Mouse (Mus musculus): ENCODE data around the gene Entpd1.

Entpd1 gene

GRCm38 (mm10) chr19:40611830-40612506 is at the start of gene Entpd1, which contains the start of gene Tctn3:
TSS of gene Entpd1 (plus strand) at chr19:40612366.
TSS of gene Tctn3 (minus strand) at chr19:40612233.
- under 1% methylated on average over 45 of the region's 45 CpGs for WGBS

DNA sequence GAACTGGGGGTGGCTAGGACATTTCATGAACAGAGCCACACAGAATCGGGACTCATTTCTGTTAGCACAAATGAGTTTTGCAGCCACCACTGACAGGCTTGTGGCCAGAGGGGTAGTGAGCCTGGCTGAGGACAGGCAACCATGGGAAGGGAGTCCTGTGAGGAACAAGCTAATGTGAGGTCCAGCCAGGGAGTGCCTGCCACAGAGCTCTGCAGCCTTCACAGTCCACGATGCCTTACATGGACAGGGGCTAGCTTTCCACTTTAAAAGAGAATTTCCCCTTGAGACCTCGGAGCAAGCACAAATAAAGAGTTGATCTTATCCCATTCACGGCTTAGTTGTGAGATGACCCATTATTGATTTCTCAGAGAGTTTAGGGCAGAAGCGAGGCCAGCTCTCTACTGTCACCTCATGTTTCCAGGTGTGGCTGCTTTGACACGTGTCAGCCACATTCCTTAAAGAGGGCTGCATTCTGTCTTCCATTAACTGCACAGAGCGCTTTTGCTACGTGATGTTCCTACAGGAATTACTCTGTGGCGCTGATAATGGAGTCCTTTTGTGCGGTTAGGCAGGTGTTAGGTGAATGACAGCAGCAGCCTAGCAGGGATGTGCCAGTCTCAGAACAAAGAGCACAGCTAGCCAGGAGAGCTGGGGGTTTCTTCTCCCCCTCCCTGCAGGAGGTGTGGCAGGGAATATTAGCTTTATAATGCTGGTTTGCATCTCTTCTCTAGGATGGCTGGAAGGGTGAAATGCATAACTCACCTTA is 48.1 kb upstream of the Entpd1 start:
- 88% methylated on average over 10 of the region's 10 CpGs for WGBS

GRCm38 (mm10) chr19:40567616-40568015 is 44.5 kb upstream of the Entpd1 start:
- WGBS, result 79% methylated on average over 3 of the region's 3 CpGs

- 88% methylated on average over 9 of the region's 9 CpGs for WGBS
Measured at GRCm38 (mm10) chr19:40570726-40571125, 41.4 kb upstream of the Entpd1 start.

- 91% methylated on average over 5 of the region's 5 CpGs for WGBS
Measured at GRCm38 (mm10) chr19:40575438-40575837, 36.7 kb upstream of the Entpd1 start.

- 93% methylated on average over 2 of the region's 2 CpGs for WGBS
Measured at GRCm38 (mm10) chr19:40580902-40581301, 31.3 kb upstream of the Entpd1 start.

DNA sequence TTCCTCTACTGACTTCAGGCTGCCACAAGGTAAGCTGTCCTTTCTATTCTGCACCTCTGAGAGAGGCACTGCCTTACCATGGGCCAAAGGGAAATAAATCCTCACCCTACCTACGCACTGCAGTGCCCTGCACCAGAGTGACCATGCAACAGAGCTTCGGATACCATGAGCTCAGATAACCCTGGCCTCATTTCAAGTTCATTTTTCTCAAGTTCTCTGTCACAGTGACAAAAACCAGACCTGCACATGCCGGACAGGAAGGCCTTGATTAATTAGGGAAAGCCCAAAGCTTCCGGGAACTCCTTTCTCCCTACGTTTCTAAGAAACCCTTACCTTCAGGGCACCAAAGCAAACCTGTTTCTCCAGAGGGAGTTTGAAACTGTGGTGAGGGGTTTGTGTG is 30.5 kb upstream of the Entpd1 start:
- WGBS, result 95% methylated on average over 5 of the region's 5 CpGs

GRCm38 (mm10) chr19:40586908-40587307 is 25.3 kb upstream of the Entpd1 start:
- WGBS, result 75% methylated on average over 7 of the region's 7 CpGs

- 5% methylated on average over 30 of the region's 30 CpGs for WGBS
Measured at GRCm38 (mm10) chr19:40587491-40588292, 24.5 kb upstream of the Entpd1 start.

GRCm38 (mm10) chr19:40588293-40588654 is 23.9 kb upstream of the Entpd1 start, which contains the start of gene Aldh18a1:
TSS of gene Aldh18a1 (minus strand) at chr19:40588463.
- under 1% methylated on average over 34 of the region's 34 CpGs for WGBS

DNA sequence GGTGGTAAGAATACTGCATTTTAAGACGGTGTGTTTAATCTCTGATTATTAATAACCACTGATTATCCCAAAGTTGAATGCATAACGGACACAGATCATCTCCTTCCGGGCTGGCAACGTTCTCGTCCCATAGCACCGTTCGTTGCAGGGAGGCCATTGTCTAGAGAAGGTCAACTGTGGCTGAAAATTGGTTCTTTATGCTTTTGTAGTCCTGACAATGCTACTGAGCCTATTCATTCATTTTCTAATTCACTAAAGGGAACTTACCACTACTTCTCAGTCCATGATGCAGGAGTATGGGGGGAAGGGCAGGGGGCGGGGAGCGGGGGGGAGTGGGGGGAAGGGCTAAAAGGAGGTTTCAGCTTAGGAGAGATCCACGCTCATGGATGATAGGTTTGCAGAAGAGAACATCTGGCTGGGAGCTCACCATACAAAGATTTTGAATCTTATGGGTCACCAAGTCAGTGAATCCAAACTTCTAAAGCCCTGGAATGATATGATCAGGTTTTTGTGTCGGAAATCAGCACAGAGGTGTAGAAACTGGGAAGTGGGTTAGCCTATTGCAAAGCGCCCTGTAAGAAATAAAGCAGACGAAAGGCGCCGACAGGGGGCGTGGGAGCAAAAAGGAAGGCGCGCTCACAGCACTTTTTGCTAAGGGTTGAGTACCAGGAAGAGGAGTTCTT is 23.2 kb upstream of the Entpd1 start:
- WGBS, result under 1% methylated on average over 18 of the region's 18 CpGs

GRCm38 (mm10) chr19:40589530-40589880 is 22.7 kb upstream of the Entpd1 start:
- WGBS, result 1% methylated on average over 10 of the region's 10 CpGs

- WGBS, result 87% methylated on average over 3 of the region's 3 CpGs
Measured at GRCm38 (mm10) chr19:40595231-40595630, 16.9 kb upstream of the Entpd1 start.

DNA sequence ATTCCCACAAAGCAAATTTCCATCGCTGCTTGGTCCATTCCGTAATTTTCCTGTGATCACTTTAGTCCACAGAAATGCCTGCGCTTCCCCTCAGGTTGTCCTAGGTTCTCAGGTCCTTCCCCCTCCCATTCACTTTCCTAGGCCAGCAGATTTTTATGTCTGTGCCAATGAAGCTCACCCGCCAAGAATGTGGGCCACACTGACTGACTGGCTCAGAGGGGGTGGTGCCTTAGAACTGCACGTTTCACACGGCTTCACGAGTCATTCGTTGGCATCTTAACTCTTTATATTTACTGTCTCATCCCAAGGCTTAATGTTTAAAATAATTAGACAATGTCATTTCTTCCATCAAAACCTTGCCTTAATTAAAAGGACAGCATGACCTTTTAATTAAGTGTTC is 16.3 kb upstream of the Entpd1 start:
- 54% methylated on average over 8 of the region's 8 CpGs for WGBS

DNA sequence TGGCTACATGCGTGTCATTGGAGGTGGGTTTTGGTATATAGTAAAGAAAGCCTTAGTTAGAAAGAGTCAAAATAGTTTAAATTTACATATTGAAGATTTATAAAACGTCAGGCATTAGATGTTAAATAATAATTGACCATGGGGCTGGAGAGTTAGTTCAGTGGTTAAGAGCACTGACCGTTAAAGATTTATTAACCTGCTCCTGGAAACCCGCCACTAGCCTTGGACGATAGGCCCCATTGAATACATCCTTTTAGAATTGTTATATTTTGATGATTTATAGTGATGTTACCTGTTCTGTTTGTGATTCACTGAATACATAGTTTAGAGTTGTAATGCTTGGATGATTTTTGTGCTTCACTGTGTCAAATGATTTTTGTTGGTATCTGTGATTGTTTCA is 11.3 kb upstream of the Entpd1 start:
- WGBS, result 93% methylated on average over 5 of the region's 5 CpGs

- WGBS, result 85% methylated on average over 3 of the region's 3 CpGs
Measured at GRCm38 (mm10) chr19:40601870-40602269, 10.3 kb upstream of the Entpd1 start.

GRCm38 (mm10) chr19:40605189-40605588 is 7.0 kb upstream of the Entpd1 start:
- WGBS, result 95% methylated on average over 9 of the region's 9 CpGs

DNA sequence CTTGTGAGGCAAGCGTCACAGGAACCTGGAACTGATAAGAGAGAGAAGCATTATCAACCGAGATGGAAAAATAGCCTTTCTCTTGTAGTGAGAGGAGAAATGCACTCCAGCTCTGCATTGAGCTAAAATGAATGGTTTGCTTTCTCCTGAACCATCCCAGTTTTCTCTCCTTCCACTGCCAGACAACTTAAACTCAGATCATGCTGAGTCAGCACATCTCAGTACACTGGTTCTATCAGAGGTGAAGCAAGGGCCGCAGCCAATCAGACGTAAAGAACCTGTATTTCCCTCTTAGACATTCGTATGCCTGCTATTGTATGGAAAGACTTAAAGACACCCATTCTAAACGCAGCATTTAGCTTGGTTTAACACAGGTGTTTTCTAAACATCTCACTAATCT is 4.5 kb upstream of the Entpd1 start:
- WGBS, result 94% methylated on average over 6 of the region's 6 CpGs

- 46% methylated on average over 7 of the region's 7 CpGs for WGBS
Measured at GRCm38 (mm10) chr19:40614811-40615210, 2.6 kb downstream of the Entpd1 start.

- WGBS, result 88% methylated on average over 7 of the region's 7 CpGs
Measured at GRCm38 (mm10) chr19:40616021-40616420, 3.9 kb downstream of the Entpd1 start.

DNA sequence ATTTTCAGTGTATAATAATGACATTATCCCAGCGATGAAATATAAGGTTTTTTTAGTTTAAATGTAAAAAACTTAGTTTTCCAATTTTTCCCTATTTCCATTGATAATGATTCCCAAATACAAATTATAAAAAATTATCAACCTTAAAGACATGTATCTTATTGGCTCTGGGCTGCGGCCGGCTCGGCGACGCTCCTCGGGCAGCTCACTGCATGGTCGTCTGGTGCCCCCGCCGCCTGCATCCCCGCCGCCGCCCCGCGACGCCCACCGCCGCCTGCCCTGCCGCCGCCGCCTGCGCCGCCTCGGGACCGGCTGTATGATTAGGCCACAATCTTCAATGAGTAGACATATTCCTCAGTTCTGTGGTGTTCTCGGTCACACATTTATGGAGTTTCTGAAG is 9.4 kb downstream of the Entpd1 start:
- WGBS, result 59% methylated on average over 15 of the region's 26 CpGs

GRCm38 (mm10) chr19:40625935-40626334 is 13.8 kb downstream of the Entpd1 start:
- WGBS, result 56% methylated on average over 12 of the region's 12 CpGs

Measured in cerebral cortex, adult 2 months (tissue).